Mouse (Mus musculus): Measurements from ENCODE around the gene Cyb5r1.
"Not testable (repeated sequence)": the region's sequence is repeated elsewhere in the genome, so short reads cannot be mapped to it uniquely, and the experiment has no call there.

The Cyb5r1 gene

GRCm38 (mm10) chr1:134433002-134433401 lies 27.6 kb downstream of the Cyb5r1 start:
- no peaks in the 10 kb centered on the region for H3K27me3 ChIP-seq (ENCODE audit: control insufficient read depth, insufficient read depth, low read length, poor library complexity, severe bottlenecking)
- no peak for DNase-seq (ENCODE audit: low read depth, low spot score)
- peaks cover 7% of the 10 kb centered on the region for H3K36me3 ChIP-seq (ENCODE audit: control insufficient read depth, insufficient read depth, low read length, poor library complexity, severe bottlenecking)

GRCm38 (mm10) chr1:134433473-134433872 lies 28.1 kb downstream of the Cyb5r1 start:
- peaks cover 7% of the 10 kb centered on the region; the same call in 1 of the 2 replicates for H3K36me3 ChIP-seq (ENCODE audit: control insufficient read depth, insufficient read depth, low read length, poor library complexity, severe bottlenecking)
- no peaks in the 10 kb centered on the region for H3K27me3 ChIP-seq (ENCODE audit: control insufficient read depth, insufficient read depth, low read length, poor library complexity, severe bottlenecking)
- DNase-seq (ENCODE audit: low read depth, low spot score) = no peak

- Histone ChIP-seq H3K27me3 (ENCODE audit: control insufficient read depth, insufficient read depth, low read length, poor library complexity, severe bottlenecking) (no peaks in the 10 kb centered on the region), H3K36me3 (ENCODE audit: control insufficient read depth, insufficient read depth, low read length, poor library complexity, severe bottlenecking) (peaks cover 3% of the 10 kb centered on the region; the same call in 1 of the 2 replicates)
- DNase-seq (ENCODE audit: low read depth, low spot score) = peak; percentile 68
These were observed 30.1 kb downstream of the Cyb5r1 start for GRCm38 (mm10) chr1:134435414-134435813.

- H3K27me3 ChIP-seq (ENCODE audit: control insufficient read depth, insufficient read depth, low read length, poor library complexity, severe bottlenecking) = no peaks in the 10 kb centered on the region
- no peak for DNase-seq (ENCODE audit: low read depth, low spot score)
- no peaks in the 10 kb centered on the region for H3K36me3 ChIP-seq (ENCODE audit: control insufficient read depth, insufficient read depth, low read length, poor library complexity, severe bottlenecking)
These were observed 35.1 kb downstream of the Cyb5r1 start for GRCm38 (mm10) chr1:134440437-134440836.

- not testable (repeated sequence) for DNase-seq (ENCODE audit: low read depth, low spot score); H3K36me3 ChIP-seq (ENCODE audit: control insufficient read depth, insufficient read depth, low read length, poor library complexity, severe bottlenecking); H3K27me3 ChIP-seq (ENCODE audit: control insufficient read depth, insufficient read depth, low read length, poor library complexity, severe bottlenecking)
These were observed 36.4 kb downstream of the Cyb5r1 start for GRCm38 (mm10) chr1:134441737-134442136.

GRCm38 (mm10) chr1:134442394-134442793 lies 37.0 kb downstream of the Cyb5r1 start:
- no peak for DNase-seq (ENCODE audit: low read depth, low spot score)
- Histone ChIP-seq H3K36me3 (ENCODE audit: control insufficient read depth, insufficient read depth, low read length, poor library complexity, severe bottlenecking) (no peaks in the 10 kb centered on the region), H3K27me3 (ENCODE audit: control insufficient read depth, insufficient read depth, low read length, poor library complexity, severe bottlenecking) (no peaks in the 10 kb centered on the region; the same call in 1 of the 2 replicates)

GRCm38 (mm10) chr1:134443288-134443687 lies 37.9 kb downstream of the Cyb5r1 start:
- H3K36me3 ChIP-seq (ENCODE audit: control insufficient read depth, insufficient read depth, low read length, poor library complexity, severe bottlenecking); H3K27me3 ChIP-seq (ENCODE audit: control insufficient read depth, insufficient read depth, low read length, poor library complexity, severe bottlenecking); DNase-seq (ENCODE audit: low read depth, low spot score): not testable (repeated sequence)

- H3K36me3 ChIP-seq (ENCODE audit: control insufficient read depth, insufficient read depth, low read length, poor library complexity, severe bottlenecking) = no peaks in the 10 kb centered on the region
- no peaks in the 10 kb centered on the region; the same call in 1 of the 2 replicates for H3K27me3 ChIP-seq (ENCODE audit: control insufficient read depth, insufficient read depth, low read length, poor library complexity, severe bottlenecking)
- no peak for DNase-seq (ENCODE audit: low read depth, low spot score)
These were observed 40.1 kb downstream of the Cyb5r1 start for GRCm38 (mm10) chr1:134445418-134445817.

- not testable (repeated sequence) for H3K36me3 ChIP-seq (ENCODE audit: control insufficient read depth, insufficient read depth, low read length, poor library complexity, severe bottlenecking); DNase-seq (ENCODE audit: low read depth, low spot score); H3K27me3 ChIP-seq (ENCODE audit: control insufficient read depth, insufficient read depth, low read length, poor library complexity, severe bottlenecking)
These were observed 43.2 kb downstream of the Cyb5r1 start for GRCm38 (mm10) chr1:134448537-134448936.

- Histone ChIP-seq H3K36me3 (ENCODE audit: control insufficient read depth, insufficient read depth, low read length, poor library complexity, severe bottlenecking) (no peaks in the 10 kb centered on the region), H3K27me3 (ENCODE audit: control insufficient read depth, insufficient read depth, low read length, poor library complexity, severe bottlenecking) (no peaks in the 10 kb centered on the region; the same call in 1 of the 2 replicates)
- DNase-seq (ENCODE audit: low read depth, low spot score) = no peak
These were observed 44.8 kb downstream of the Cyb5r1 start for GRCm38 (mm10) chr1:134450201-134450600.

- H3K27me3 ChIP-seq (ENCODE audit: control insufficient read depth, insufficient read depth, low read length, poor library complexity, severe bottlenecking) = no peaks in the 10 kb centered on the region; the same call in 1 of the 2 replicates
- H3K36me3 ChIP-seq (ENCODE audit: control insufficient read depth, insufficient read depth, low read length, poor library complexity, severe bottlenecking) = no peaks in the 10 kb centered on the region
- peak; percentile 71 for DNase-seq (ENCODE audit: low read depth, low spot score)
These were observed 45.6 kb downstream of the Cyb5r1 start for GRCm38 (mm10) chr1:134450986-134451385.

- DNase-seq (ENCODE audit: low read depth, low spot score) = peak; percentile 96
- Histone ChIP-seq H3K36me3 (ENCODE audit: control insufficient read depth, insufficient read depth, low read length, poor library complexity, severe bottlenecking) (no peaks in the 10 kb centered on the region), H3K27me3 (ENCODE audit: control insufficient read depth, insufficient read depth, low read length, poor library complexity, severe bottlenecking) (no peaks in the 10 kb centered on the region)
These were observed 49.8 kb downstream of the Cyb5r1 start, which contains the start of gene Klhl12 for GRCm38 (mm10) chr1:134454904-134455824. Gene Klhl12, plus strand, starts transcription at chr1:134455531.

- no peaks in the 10 kb centered on the region for H3K27me3 ChIP-seq (ENCODE audit: control insufficient read depth, insufficient read depth, low read length, poor library complexity, severe bottlenecking)
- peaks cover 1% of the 10 kb centered on the region; the same call in 1 of the 2 replicates for H3K36me3 ChIP-seq (ENCODE audit: control insufficient read depth, insufficient read depth, low read length, poor library complexity, severe bottlenecking)
- DNase-seq (ENCODE audit: low read depth, low spot score) = no peak
These were observed 50.7 kb downstream of the Cyb5r1 start for GRCm38 (mm10) chr1:134456060-134456459.

GRCm38 (mm10) chr1:134458139-134458727 lies 52.9 kb downstream of the Cyb5r1 start:
- Histone ChIP-seq H3K36me3 (ENCODE audit: control insufficient read depth, insufficient read depth, low read length, poor library complexity, severe bottlenecking) (peaks cover 6% of the 10 kb centered on the region; the same call in 1 of the 2 replicates), H3K27me3 (ENCODE audit: control insufficient read depth, insufficient read depth, low read length, poor library complexity, severe bottlenecking) (no peaks in the 10 kb centered on the region)
- DNase-seq (ENCODE audit: low read depth, low spot score) = no peak

Data from splenic B cell, adult 2 months (primary cell).